Mouse (Mus musculus) kidney, postnatal 4 days (tissue): ENCODE data around the gene Dpy19l1.

ENCODE experiments used
- DNase-seq, 2 experiments: peaks; one replicate each; pipeline ENCODE4 v3.0.0; 2021; ENCODE audit warnings: mixed read lengths in 2 of 2

The Dpy19l1 gene

DNA sequence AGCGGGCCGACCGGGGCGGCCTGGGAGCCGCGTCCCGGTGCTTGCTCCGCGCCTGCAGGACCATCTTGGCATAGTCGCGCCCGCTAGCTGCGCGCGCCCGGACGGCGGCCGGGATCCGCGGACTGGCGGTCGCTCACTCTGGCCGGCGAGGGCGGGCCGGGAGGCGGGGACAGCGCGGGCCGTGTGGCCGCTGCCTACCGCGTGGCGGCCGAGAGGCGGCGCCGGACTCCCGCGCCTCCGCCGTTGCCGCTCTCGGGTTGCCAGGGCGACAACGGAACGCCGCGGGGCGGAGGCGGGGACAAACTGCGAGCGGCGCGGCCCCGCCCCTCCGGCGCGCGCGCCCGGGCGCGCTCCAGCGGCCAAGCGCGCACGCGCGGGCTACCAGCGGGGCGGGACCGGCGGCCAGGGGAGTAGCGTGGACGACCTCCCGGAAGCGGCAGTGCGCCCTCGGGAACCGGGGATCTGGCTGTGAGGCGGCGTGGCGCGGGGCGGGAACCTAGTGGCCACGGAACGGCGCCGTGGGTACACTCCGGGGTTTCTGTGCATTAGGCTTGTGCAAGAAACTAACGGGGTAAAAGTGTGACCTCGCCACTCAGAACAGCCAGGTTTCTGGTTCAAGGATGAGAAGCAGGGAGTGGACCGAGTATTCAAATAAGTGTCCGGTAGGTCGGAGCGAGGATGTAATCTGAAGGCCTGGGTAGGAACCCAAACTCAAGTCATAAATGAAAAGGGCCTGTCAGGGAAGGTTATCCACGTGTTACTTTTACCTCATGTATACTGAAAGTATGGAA is at the start of gene Dpy19l1:
Gene Dpy19l1, minus strand, starts transcription at position 74 of the 791 bp plus-strand sequence.
- DNase-seq, result peak; percentile 96 to 97

DNA sequence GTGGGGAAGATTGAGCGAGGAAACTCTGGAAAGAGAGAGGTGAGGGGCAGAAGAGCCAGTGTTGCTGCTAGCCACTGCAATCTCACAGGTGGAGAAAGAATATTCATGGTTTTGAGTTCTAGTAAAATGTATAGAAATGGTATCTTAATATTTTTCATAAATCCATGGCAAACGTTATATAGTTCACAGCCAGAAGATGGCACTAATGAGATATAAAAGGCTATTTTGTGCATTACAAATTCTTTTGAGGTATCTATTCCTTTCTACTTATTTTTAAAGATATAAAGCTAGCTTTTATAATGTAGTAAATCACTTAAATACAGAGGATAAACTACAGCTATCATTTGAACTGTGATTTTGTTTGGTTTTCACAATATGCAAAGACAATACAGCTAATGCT is 35.2 kb upstream of the Dpy19l1 start:
- no peak for DNase-seq

DNA sequence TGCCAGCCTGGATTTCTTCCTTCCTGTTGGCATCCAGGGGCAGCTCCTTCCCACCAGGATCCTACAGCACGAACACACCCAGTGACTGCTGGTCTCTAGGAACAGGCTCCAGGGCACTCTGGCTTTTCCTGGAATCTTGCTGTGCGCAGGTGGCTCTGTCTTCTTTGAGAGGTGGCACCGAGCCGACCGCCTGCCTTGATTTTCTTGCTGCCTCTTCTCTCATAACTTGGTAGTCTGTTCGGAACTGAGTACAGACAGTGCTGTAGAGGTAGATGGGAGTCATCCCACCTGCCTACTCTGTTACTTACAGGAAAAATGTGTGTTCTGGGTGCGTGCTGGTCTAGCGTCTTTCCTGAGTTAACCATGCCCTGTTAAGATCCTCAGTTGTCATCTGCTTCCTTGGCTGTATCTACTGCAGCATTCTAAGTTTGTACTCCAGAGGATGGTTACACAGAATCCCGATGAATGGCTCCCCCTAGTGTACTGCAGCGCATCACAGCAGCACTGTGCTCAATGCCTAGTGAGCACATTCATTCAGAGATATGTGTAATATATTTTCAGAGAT is 13.7 kb upstream of the Dpy19l1 start:
- DNase-seq, result peak; percentile 78 to 79

DNA sequence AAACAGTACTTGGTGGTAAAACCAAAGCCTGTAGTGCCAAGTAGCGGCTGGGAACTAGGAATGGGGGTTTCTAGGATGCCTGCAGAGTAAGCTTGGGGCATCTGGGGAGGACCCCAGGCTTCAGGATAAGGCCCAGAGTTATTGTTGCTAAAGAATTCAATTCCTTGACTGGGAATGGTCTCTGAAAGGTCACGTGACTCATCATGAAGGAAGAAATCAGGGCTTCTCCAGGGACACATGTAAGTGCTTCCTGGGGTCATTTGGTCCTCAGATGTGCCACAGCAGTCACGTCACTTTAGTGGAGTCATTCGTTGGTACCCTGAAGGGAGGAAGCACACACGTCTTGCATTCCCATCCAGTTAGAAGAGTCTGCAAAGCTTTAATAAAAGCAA is 11.1 kb upstream of the Dpy19l1 start:
- DNase-seq, result no peak

DNA sequence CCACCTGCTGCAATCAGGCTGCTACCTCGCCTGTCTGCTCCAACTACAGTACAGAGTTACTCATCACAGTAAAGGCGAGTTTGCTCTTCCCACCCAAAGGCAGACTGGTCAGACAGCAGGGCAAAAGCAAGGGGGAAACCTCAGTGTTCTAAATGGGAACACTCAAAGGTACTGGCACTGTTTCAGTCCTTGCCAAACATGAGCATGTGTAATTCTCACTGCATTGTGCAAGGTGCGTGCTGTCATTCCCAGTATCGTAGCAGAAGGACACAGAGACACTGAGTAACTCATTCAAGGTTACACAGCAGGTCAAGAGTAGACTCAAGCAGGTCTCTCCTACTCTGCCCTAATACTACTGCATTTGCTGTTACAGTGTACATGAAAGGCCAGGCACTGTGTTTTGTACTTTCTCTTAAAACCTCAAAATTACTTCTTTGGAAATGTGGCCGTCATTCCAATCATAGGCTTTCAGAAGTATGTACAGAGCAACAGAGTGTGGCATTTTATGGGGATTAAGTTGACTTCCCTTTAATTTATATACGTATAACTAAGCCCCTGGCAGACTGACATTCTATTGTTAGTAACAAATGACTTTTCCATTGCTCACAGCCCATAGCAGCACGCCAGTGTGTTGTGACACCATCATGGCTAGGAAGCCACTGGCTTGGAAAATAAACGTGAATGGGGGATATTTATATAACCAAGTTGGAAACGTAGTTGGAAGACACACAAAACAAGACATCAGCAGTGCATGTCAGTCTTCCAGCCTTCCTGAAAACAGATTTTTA is 10.5 kb upstream of the Dpy19l1 start:
- no peak for DNase-seq

DNA sequence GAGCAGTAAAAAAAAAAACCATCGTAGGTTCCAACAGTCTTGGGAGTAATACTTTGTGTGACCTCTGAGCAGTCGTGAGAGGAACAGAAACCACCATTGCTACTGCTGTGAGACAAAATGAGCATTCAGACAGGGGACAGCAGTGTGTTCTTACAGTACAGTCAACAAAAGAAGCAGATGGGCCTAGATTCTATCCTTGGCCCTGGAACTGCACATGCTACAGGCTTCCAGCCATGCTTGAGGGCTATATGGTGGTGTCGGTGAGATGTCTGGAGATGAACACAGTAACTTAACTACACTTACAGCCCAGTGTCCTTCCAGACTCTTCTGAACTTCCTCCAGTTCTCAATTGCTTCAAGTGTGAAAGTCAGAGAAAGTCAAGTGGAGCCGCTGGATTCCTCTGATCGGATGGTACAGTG is 9.2 kb upstream of the Dpy19l1 start:
- DNase-seq, result no peak

DNA sequence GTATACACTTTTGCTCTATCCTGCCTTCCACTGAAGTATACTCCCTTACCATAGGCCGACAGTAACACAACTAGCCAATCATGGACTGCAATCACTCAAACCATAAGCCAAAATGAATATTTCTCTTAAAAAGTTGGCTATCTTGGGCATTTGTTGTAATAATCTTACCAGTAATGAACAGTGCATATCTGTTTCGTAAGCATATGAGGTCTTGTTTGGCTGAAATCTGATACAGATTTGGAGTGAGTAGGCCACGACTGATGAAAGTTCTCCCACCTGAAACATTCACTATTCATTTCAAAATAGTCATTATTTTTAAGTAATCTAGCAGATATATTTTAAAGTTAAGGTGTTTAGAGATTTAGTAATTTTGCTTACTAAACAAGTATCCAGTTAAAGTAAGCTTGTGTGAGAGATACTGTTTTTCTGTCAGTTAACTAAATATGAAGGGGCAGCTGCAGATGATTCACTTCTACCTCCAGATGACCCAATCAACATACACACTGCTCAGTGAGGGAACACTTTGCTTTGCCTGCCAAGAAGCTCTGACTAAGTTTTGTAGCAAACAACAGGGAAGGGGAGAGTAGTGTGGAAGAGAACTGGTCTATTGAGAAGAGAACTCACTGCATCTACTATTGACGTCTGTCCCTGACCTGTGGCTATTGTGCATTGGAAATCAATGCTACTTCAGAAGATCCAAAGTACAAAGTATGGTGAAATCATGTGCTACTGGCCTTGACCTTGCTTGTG is 8.6 kb upstream of the Dpy19l1 start:
- DNase-seq, result no peak

DNA sequence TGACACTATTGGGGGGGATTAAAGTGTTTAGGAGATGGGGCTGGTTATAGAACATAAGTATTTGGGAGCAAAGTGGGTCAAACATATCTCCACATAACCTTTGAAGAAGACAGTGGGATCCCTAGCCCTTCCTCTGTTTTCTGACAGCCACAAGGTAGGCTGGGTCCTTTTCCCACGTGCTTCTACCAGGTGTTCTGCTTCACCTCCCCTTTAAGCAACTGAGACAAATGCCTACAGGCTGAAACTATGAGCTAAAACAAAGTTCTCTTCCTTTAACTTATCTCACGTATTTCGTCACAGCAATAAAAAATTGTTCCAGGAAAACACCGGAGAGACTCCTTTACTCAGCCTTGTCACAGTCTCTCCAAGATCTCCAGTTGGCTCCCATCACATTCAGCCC is 5.9 kb upstream of the Dpy19l1 start:
- no peak for DNase-seq

DNA sequence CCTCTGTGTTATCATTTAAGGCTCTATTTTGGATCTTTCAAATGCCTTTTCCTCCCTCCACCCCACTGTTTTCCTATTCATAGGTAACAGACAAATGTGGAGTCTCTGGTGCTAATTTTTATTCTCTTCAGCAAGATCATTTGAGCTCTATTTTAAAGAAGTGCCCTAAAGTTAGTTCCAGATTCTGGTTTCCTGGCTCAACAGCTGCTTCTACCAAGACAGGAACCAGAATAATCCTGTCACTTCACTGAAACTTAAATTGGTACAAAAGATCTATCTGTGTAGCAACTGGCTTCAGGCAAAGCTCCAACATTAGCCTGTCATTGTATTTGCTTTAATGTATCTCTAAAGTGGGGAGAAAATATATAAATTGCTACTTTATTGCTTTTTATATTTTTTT is 3.6 kb upstream of the Dpy19l1 start:
- no peak for DNase-seq

DNA sequence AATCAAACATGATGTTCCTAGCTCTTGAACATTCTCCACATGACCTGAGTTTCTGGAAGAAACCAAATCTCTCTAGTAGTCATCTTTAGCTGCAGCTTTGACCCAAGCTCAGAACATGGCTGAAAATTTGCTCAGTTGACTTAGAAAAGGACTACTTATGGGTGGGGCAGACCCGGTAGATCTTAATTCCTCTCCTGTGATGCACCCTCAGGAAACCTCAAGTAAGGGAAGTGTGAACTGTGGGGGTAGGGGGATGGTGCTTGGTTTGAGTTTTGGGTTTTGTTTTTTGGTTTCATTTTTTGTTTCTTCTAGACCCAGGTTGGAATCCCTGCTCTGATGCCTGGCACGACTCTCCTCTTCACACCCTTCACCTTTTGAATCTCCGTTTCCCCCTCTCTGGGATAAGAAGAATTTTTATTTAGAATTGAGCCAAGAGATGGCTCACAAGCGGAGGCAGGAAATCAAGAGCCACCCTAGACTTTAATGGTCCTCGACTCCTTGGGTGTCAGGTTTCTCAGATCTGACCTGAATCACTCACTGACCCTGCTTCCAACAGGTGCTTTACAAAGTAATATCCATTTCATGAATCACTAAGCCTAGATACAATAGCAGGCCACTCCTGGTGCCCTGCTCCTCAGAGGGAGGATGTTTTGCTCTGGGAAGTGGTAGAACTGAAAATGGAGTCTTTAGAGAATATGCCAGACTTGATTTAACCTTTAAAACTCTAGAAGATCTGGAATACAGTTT is 2.2 kb upstream of the Dpy19l1 start:
- no peak for DNase-seq

DNA sequence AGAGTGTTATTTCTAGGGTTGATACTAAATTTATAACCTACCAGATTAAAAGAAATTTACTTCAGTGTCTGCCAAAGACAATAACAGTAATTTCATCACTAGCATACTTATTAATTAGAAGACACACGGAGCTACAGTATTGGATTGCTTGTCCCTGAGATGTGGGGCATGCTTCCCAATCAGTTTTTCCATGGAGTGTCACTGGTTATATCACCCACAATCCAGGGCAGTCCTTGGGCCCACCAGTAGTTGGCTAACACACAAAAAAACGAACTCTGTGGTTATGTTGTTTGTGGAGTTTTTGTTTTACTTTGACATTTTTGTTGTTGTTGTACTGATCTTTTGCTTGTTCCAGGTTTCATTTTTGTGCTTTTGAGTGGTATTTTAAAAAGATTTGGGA is 1.4 kb upstream of the Dpy19l1 start:
- DNase-seq, result no peak

DNA sequence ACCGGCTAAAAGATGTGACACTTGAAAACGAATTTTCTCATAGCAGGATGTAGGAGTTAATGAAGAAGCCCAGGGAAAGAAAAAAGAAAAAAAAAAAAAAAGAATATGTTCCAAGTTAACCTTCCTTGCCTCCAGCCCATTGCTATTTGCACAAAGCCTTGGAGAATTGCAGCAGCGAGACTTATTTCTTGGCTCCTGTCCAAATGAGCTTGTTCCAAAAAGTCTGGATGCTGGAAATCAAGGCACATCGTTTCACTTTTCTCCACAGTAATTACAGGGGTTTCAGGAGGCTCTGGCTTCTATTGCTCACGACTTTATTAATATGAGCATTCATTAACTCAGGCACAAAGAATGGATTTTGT is 899 bp upstream of the Dpy19l1 start:
- DNase-seq, result peak in 1 of 2 experiments; percentile 6

DNA sequence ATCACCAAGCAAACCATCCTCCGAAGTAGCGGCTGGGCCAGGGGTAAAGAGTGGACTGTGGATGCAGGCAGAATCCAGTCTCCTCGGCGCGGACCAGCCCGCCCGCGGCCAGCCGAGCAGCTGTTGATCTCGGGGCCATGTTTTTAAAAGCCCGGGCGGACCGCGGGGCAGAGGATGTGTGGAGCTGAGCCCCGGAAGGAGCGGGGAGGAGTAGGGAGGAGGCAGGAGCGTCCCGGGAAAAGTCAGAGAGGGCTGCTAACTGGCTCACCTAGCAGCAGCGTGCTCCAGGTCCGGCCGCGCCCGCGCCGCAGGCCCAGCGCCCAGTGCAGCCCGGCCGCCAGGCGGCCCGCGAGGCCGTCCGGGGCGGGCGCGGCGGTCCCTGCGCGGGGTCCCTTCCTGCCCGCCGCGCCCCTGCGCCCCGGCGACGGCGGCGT is 352 bp downstream of the Dpy19l1 start:
- DNase-seq, result peak; percentile 70 to 82

DNA sequence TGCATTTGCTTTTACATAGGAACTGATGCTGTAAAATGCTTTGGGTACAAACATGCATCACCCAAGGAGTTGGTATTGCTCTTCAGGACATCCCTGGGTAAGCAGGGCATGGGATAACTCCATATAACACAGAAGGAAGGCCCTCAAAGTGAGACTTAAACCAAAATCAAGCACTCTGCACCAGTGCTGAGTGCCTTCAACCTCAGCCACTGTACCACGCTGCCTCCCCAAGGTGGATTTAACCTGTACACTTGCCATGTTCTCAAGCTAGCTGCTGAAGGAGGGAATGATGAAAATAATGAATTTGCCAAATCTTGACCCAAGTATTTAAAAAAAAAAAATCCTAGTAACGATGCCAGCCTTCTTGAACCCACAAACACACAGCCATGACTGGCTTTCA is 1.3 kb downstream of the Dpy19l1 start:
- DNase-seq, result peak in 1 of 2 experiments; percentile 9

DNA sequence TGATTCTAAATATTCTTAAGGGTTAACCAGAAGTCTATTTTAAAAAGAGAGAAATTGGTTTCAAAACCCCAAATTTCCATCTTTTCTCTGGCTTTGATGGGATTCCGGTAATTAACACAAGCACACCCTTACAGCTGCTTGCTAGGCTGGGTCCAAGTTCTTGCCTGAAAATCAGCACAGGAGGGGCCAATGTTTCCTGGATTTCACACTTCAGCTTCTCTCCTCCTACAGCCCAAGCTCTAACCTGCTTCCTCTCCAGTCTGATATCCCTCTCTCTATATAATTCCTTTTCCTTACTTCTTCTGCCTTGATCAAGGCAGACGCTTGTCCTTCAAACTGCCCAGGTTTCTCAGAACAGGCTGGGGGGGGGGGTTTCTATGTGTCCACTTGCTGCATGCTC is 6.7 kb downstream of the Dpy19l1 start:
- no peak for DNase-seq

DNA sequence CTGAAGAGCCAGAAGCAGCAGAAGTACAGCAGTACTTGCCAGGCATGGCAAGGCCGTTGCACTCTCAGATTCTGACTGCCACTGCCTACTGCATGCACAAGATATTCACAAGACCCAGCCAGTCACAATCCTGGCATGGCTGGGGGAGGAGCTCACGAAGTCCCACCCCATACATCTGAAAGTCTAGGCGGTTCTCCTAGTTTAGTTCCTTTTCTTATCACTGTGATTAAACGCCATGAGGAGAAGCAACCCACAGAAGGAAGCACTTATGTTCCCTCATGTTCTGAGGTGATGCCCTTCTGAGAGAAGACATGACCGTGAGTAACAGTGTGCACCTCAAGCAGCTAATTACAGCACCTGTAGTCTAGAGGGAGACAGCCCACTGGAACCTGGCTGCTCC is 12.4 kb downstream of the Dpy19l1 start:
- no peak for DNase-seq

DNA sequence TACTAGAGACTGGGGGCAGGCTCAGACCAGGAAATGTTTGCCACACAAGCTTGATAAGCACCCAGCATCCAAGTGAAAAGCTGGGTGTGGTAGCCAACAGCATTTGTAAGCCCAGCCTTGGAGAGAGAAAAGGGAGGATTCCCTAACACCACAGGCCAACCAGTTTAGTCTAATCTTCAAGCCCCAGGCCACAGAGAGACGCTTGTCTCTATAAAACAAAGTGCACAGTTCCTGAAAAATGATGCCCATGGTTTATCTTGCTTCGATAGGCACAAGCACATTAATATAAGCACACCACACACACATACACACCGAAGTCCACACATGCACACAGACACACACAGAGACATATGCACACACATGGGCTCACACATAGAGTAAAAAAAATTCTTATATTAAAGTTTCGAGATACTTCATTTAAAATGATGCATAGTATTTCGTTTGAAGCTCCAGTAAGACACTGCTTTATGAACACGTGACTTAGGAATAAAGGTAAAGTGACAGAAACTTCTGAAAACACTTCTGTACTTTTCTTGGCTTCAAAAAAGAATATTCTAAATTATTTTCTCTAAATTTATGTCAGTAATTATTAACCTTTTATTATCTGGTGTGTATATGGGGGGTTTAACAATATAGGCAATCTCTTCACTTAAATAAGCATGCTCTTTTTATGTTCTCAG is 14.4 kb downstream of the Dpy19l1 start:
- DNase-seq, result no peak

DNA sequence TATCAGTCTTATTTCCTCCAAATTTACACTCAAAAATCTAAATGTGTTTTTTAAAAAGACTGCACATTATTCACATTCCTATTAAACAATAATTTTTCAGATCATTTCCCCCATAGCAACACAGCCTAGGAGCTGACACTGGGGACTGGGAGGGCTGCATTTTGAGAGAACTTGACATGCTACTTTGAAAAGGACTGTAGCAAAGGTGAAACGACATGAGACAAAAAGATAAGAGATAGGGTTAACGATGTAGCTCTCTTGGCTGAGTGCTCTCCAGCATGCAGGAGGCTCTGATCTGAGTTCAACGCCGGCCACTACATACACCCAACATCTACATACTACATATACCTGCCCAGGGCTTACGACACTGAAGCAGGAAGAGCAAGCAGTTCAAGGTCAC is 20.6 kb downstream of the Dpy19l1 start:
- no peak for DNase-seq

DNA sequence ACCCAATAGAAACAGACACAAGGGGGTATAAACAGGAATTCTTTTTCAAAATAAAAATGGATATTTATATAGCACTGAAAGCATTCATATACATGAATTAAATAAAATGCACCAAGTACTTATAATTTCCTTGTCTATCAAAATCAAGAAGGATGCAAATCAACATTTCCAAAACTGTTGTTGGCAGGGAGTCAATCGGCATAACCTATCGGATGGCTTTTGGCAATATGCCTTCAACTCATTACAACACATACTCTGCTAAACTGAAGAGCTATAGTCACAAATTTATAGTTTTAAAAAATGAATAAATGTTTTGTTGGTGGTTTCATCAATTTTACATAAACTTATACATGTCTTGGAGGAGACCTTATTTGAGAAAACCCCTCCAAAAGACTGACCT is 25.7 kb downstream of the Dpy19l1 start:
- no peak for DNase-seq

DNA sequence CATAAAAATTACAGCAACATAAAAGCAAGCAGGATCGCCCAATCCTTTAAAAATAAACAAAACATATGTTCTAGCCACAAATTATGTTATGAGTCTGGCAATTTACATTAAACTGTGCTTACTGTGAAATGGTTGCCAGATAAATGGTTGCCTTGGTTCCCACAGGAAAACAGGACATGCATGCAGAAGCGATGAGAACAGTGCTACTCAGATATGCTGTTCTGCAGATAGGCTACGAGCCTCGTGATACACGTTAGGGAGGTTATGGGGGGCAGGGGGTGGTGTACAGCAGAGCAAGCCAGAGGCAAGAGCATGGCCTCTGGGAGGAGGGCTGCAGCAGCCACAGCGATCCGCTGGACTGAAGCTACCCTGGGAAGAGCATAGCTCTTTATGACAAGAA is 29.1 kb downstream of the Dpy19l1 start:
- no peak for DNase-seq

DNA sequence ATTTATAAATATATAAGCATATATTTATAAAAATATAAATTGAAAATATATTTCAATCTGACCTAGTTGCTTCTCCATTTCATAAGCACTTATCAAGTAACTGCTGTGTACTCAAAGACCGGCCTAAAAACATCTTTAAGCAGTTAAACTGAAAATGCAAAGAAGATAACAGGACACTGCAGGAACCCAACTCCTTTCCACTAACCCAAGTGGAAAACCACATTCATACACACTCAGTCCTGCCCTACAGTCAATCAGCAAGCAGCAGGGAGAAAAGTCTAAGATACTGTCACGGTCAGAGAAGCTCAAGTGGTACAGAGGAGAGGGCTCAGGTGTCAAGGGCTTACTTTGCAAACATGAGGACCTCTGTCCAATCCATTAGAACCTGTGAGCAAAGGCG is 30.4 kb downstream of the Dpy19l1 start:
- no peak for DNase-seq

DNA sequence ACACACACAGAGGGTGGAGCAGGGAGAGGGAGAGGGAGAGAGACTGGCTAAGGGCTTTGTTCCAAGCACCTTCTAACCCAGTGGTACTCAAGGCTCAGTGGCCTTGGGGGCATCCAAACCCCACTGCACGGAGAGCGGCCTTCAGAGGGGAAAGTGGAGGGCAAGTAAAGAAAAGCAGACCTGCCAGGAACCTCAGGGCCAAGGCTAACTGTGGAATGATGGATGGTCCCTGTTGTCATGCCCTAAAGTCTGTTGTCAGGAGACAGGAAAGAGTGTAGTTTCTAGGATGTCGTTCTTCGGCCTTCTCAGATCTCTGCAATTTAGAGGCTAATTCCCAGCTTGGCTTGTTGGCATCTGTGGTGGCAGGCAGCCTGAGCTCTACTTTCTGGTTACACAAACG is 32.8 kb downstream of the Dpy19l1 start:
- DNase-seq, result no peak
